Mouse (Mus musculus): ENCODE data around the gene Slc26a9.
A peak's percentile ranks its signal among the peaks of the same experiment; 100 is the strongest.

DNA sequence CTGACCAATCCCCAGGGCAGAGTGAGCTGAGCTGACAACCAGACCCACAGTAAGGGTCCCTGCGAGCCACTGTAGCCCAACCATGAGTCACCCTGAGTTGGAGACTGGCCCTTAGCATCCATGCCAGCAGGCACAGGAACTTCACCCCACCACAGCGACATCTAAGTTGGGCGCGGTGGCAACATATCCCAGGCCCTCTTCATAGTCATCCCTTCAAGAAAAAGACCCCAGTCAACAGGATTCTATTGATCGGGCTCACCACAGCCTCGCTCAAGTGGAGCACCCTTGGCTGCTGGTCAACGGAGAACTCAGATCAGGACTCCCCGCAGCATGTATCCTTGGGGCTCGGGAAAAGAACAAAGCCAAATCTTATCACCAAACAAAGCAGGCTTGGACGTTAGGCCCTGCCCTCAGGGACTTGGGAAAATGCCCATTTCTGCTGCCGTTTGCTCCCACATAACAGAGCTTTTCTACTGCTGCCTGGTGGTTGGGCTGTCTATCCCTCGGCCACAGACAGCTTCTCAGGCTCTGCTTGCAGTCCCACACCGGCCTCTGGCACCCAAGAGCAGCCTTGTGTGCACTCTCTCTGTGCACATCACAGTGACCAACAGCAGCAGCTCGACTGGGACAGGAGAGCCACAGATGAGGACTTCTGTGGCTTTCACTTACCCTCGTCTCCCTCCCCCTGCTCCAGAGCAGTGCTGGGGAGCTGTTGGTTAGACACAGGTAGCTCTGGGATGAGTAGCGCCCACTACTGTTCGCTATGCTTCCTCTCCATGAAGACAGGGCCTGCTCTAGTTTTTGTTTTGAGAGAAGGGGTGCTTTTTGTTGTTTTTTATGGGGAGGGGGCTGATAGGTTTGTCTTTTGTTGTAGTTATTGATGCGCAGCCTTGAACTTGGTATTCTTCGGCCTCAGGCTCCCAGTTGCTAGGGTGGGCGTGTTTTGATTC, 29.2 kb upstream of the Slc26a9 start:
- TF ChIP-seq CTCF (IDR thresholded peaks at IDR 0.05) = 0 out of 2 replicates have a peak, but pooled peaks have one; percentile 17
- TF ChIP-seq EP300 (IDR thresholded peaks at IDR 0.05; ENCODE audit: insufficient read depth, low read depth, low read length) = no peak
